Mouse (Mus musculus): ENCODE results near the gene Olfr1161. TPM values are rescaled to one million over a fixed set of nuclear protein-coding genes. Genes with fewer than 3 reads are reported as not detected.
"Not testable (repeated sequence)": the region's sequence is repeated elsewhere in the genome, so short reads cannot be mapped to it uniquely, and the experiment has no call there.

Gene Olfr1161
- not detected in 2 replicates for polyA plus RNA-seq (2012; rRNA removed)

DNA sequence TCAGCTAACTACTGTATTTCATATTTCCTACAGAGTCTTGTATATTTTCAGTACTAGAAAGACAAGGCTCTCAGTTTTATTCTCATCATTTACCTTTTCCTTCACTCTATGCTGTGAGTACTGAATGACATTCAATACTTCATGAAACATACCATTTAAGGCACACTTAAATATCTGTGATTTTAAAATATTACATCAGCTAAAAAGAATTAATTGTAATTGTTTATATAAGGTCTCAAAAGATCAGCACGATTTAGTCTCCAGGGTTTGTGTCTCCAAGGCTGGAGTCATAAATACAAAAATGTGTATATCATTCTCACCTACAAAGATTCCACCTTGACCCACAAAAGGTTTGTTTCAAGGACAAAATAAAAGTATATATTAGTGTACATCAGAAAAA lies at the start of gene Olfr1161:
Gene Olfr1161 (plus strand): TSS at position 301 of the 400 bp plus-strand sequence.
- 82% methylated on average over 1 of the region's 1 CpGs for WGBS
- H3K27ac ChIP-seq (ENCODE audit: control insufficient read depth, insufficient read depth, low read length); DNase-seq; H3K27me3 ChIP-seq (ENCODE audit: control insufficient read depth, insufficient read depth, low read length); H3K36me3 ChIP-seq (ENCODE audit: control insufficient read depth, insufficient read depth, low read length); H3K4me3 ChIP-seq (ENCODE audit: control insufficient read depth, insufficient read depth, low read length); H3K4me1 ChIP-seq (replicated peaks; ENCODE audit: control insufficient read depth, insufficient read depth, low read length): not testable (repeated sequence)

DNA sequence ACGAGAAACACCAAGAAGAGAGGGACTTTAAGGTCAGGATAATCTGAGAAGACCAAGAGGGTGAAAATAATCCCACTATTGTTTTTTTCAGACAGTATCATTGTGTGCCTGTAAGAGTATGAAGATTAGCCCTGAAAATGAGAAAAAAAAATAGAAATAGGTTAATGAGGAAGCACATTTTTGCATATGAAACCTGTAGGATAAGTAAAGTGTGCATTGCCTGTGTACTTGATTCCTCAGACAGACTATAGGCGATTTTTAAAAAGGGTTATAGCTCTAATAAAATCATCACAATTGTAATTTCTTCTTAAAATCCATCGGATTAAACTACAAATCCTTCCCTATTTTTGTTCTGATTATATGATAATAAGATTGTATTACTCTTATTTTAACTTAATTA lies 48.0 kb upstream of the Olfr1161 start, which contains the start of gene Olfr74:
Gene Olfr74 (minus strand): TSS at position 101 of the 400 bp plus-strand sequence.
- H3K27me3 ChIP-seq (ENCODE audit: control insufficient read depth, insufficient read depth, low read length): no peaks in the 10 kb centered on the region
- no peak within 1 kb of the TSS for H3K4me3 ChIP-seq (ENCODE audit: control insufficient read depth, insufficient read depth, low read length)
- H3K36me3 ChIP-seq (ENCODE audit: control insufficient read depth, insufficient read depth, low read length): no peaks in the 10 kb centered on the region
- no peak for DNase-seq
- H3K4me1 ChIP-seq (replicated peaks; ENCODE audit: control insufficient read depth, insufficient read depth, low read length): no peaks in the 10 kb centered on the region
- TF ChIP-seq POLR2A (IDR thresholded peaks at IDR 0.05; ENCODE audit: control insufficient read depth, extremely low read depth, insufficient read depth, low read length, poor library complexity) (no peak), CTCF (IDR thresholded peaks at IDR 0.05; ENCODE audit: borderline replicate concordance, control insufficient read depth, extremely low read depth, insufficient read depth, low read length, poor library complexity) (no peak)
- no peak within 1 kb of the TSS for H3K27ac ChIP-seq (ENCODE audit: control insufficient read depth, insufficient read depth, low read length)
- 84% methylated on average over 3 of the region's 3 CpGs for WGBS

DNA sequence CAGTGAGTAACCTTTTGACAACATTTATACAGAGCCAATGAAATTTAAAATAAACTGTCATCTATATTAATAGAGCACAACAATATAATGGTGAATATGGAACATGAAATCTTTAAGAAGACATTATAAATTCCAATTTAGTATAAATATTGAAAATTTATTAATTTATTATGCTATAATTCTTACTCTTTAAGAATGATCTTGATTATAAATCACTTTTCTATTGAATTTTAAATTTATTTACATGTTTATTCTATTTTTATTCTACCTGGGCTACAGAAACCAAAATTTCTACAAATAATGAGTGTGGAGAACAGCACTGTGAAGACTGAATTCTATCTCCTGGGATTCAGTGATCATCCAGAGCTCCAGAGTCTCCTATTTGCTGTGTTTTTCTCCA lies 32.8 kb upstream of the Olfr1161 start, which contains the start of gene Olfr1158:
Gene Olfr1158 (plus strand): TSS at position 301 of the 400 bp plus-strand sequence.
- no peaks in the 10 kb centered on the region for H3K27me3 ChIP-seq (ENCODE audit: control insufficient read depth, insufficient read depth, low read length)
- no peak for DNase-seq
- H3K4me1 ChIP-seq (replicated peaks; ENCODE audit: control insufficient read depth, insufficient read depth, low read length): no peaks in the 10 kb centered on the region
- TF ChIP-seq POLR2A (IDR thresholded peaks at IDR 0.05; ENCODE audit: control insufficient read depth, extremely low read depth, insufficient read depth, low read length, poor library complexity) (no peak), CTCF (IDR thresholded peaks at IDR 0.05; ENCODE audit: borderline replicate concordance, control insufficient read depth, extremely low read depth, insufficient read depth, low read length, poor library complexity) (no peak)
- H3K4me3 ChIP-seq (ENCODE audit: control insufficient read depth, insufficient read depth, low read length): no peak within 1 kb of the TSS
- H3K27ac ChIP-seq (ENCODE audit: control insufficient read depth, insufficient read depth, low read length): no peak within 1 kb of the TSS
- H3K36me3 ChIP-seq (ENCODE audit: control insufficient read depth, insufficient read depth, low read length): no peaks in the 10 kb centered on the region

DNA sequence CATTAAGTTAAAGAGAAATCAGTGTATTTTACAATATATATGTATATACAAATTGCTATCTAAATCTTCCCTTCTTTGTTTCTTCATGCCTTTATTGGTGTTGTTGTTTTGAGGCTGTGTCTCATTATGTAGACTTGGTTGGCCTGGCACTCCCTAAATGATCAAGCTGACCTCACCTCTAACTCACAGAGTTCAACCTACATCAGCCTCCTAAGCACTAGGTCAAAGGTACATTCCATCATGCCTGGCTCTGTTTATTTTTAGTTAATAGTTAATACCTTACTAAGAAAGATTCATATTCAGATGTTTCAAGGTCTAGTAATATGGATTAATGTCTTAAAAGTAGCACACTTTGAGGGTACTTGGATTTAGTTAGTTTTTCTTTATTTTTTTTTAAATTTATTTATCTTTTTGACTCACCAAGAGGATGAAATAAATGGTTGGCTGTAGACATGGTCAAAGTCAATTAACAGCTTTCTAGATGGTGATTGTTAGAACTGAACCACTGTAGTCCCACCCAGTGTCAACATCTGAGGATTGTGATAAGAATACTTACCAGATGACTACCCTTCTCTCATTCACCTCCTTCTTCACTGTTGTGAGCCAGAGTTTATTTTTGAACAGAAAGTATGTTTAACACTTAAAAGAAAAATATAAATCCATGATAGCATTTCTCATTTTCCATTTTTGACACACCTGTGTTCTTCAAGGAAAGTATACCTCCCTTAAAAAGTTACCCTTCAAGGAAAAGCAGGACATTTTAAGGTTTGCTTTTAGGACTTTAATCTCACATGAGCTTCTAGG lies 14.9 kb upstream of the Olfr1161 start, which contains the start of gene Olfr1160:
Gene Olfr1160 (minus strand): TSS at position 754 of the 804 bp plus-strand sequence.
- no peak for TF ChIP-seq CTCF (IDR thresholded peaks at IDR 0.05; ENCODE audit: borderline replicate concordance, control insufficient read depth, extremely low read depth, insufficient read depth, low read length, poor library complexity)
- no peak for TF ChIP-seq POLR2A (IDR thresholded peaks at IDR 0.05; ENCODE audit: control insufficient read depth, extremely low read depth, insufficient read depth, low read length, poor library complexity)
- H3K4me1 ChIP-seq (replicated peaks; ENCODE audit: control insufficient read depth, insufficient read depth, low read length): no peaks in the 10 kb centered on the region
- no peak within 1 kb of the TSS for H3K4me3 ChIP-seq (ENCODE audit: control insufficient read depth, insufficient read depth, low read length)
- no peaks in the 10 kb centered on the region for H3K36me3 ChIP-seq (ENCODE audit: control insufficient read depth, insufficient read depth, low read length)
- DNase-seq: no peak
- H3K27ac ChIP-seq (ENCODE audit: control insufficient read depth, insufficient read depth, low read length): no peak within 1 kb of the TSS
- H3K27me3 ChIP-seq (ENCODE audit: control insufficient read depth, insufficient read depth, low read length): no peaks in the 10 kb centered on the region

GRCm38 (mm10) chr2:88037599-88037998 lies 15.0 kb downstream of the Olfr1161 start, which contains the start of gene Olfr73:
Olfr73 (minus strand) TSS chr2:88037699.
- Histone ChIP-seq H3K4me3 (ENCODE audit: control insufficient read depth, insufficient read depth, low read length) (no peak within 1 kb of the TSS), H3K4me1 (replicated peaks; ENCODE audit: control insufficient read depth, insufficient read depth, low read length) (no peaks in the 10 kb centered on the region), H3K27ac (ENCODE audit: control insufficient read depth, insufficient read depth, low read length) (no peak within 1 kb of the TSS), H3K36me3 (ENCODE audit: control insufficient read depth, insufficient read depth, low read length) (no peaks in the 10 kb centered on the region), H3K27me3 (ENCODE audit: control insufficient read depth, insufficient read depth, low read length) (no peaks in the 10 kb centered on the region)
- DNase-seq: no peak
- TF ChIP-seq CTCF (IDR thresholded peaks at IDR 0.05; ENCODE audit: borderline replicate concordance, control insufficient read depth, extremely low read depth, insufficient read depth, low read length, poor library complexity) (no peak), POLR2A (IDR thresholded peaks at IDR 0.05; ENCODE audit: control insufficient read depth, extremely low read depth, insufficient read depth, low read length, poor library complexity) (no peak)

- Histone ChIP-seq H3K4me1 (replicated peaks; ENCODE audit: control insufficient read depth, insufficient read depth, low read length) (no peaks in the 10 kb centered on the region), H3K27me3 (ENCODE audit: control insufficient read depth, insufficient read depth, low read length) (no peaks in the 10 kb centered on the region), H3K36me3 (ENCODE audit: control insufficient read depth, insufficient read depth, low read length) (no peaks in the 10 kb centered on the region), H3K4me3 (ENCODE audit: control insufficient read depth, insufficient read depth, low read length) (no peak within 1 kb of the TSS), H3K27ac (ENCODE audit: control insufficient read depth, insufficient read depth, low read length) (no peak within 1 kb of the TSS)
- 84% methylated on average over 1 of the region's 1 CpGs for WGBS
- TF ChIP-seq CTCF (IDR thresholded peaks at IDR 0.05; ENCODE audit: borderline replicate concordance, control insufficient read depth, extremely low read depth, insufficient read depth, low read length, poor library complexity) (no peak), POLR2A (IDR thresholded peaks at IDR 0.05; ENCODE audit: control insufficient read depth, extremely low read depth, insufficient read depth, low read length, poor library complexity) (no peak)
- no peak for DNase-seq
These were observed 28.5 kb downstream of the Olfr1161 start, which contains the start of gene Olfr1162 for GRCm38 (mm10) chr2:88051029-88051428. Olfr1162 (minus strand) TSS chr2:88051129.

All from thymus, adult 2 months (tissue).